Mouse (Mus musculus) liver, embryonic 14.5 days (tissue): ENCODE measurements at regions not wholly inside any gene's neighbourhood (a gene's known extent, or its start where the extent isn't known, plus 50 kb on each side); places are given as distances from the start of the nearest gene placed in this dataset.
"Not testable (repeated sequence)": the region's sequence is repeated elsewhere in the genome, so short reads cannot be mapped to it uniquely, and the experiment has no call there.

Source experiments
- ATAC-seq: fragments of 200-750 bp; cut with Nextera tagmentation; 2 replicates; pipeline ENCODE4 v1.8.0; 2017; ENCODE audit warnings: moderate number of reproducible peaks, mild to moderate bottlenecking, moderate library complexity; ENCODE audit not compliant: insufficient read depth
- DNase-seq, 3 experiments: peaks; one replicate each; pipeline ENCODE4 v3.0.0-alpha.2; 2012 to 2013; ENCODE audit warnings: low read depth in 3 of 3, low spot score in 3 of 3
- H3K27ac ChIP-seq: fragments of 300-500 bp; sonication (generic); 2 replicates; pipeline ENCODE4 v1.5.1; 2014; ENCODE audit warnings: moderate library complexity, mild to moderate bottlenecking, control low read depth, inconsistent platforms
- H3K27me3 ChIP-seq: fragments of 300-500 bp; sonication (generic); 2 replicates; pipeline ENCODE4 v1.6.1; 2014; ENCODE audit warnings: mild to moderate bottlenecking, low read length, moderate library complexity; ENCODE audit not compliant: control insufficient read depth, insufficient read depth
- H3K36me3 ChIP-seq: fragments of 300-500 bp; sonication (generic); replicated peaks from 2 replicates; pipeline ENCODE4 v1.6.1; 2014; ENCODE audit warnings: low read depth; ENCODE audit not compliant: control insufficient read depth, insufficient read depth
- H3K4me1 ChIP-seq, 2 experiments: fragments of 200-500 bp in 1 of 2; fragments of 300-500 bp in 1 of 2; sonication (generic) in 1 of 2; replicated peaks; 2 replicates each; pipeline ENCODE4 v1.6.1; 2012 to 2014; ENCODE audit warnings: antibody characterized with exemption in 1 of 2, inconsistent platforms in 1 of 2, low read length in 1 of 2; ENCODE audit not compliant: control insufficient read depth in 2 of 2, insufficient read depth in 2 of 2
- H3K4me2 ChIP-seq: fragments of 300-500 bp; sonication (generic); 2 replicates; pipeline ENCODE4 v1.6.1; 2014; ENCODE audit warnings: low read depth, mild to moderate bottlenecking, control low read depth, moderate library complexity
- H3K4me3 ChIP-seq, 2 experiments: fragments of 200-500 bp in 1 of 2; fragments of 300-500 bp in 1 of 2; sonication (generic) in 1 of 2; 2 replicates each; pipeline ENCODE4 v1.5.1; 2012 to 2014; ENCODE audit warnings: low read depth in 2 of 2, low read length in 2 of 2, mild to moderate bottlenecking in 2 of 2, control low read depth in 1 of 2, inconsistent platforms in 1 of 2, moderate library complexity in 1 of 2; ENCODE audit not compliant: insufficient read depth in 1 of 2
- H3K9ac ChIP-seq: fragments of 300-500 bp; sonication (generic); replicated peaks from 2 replicates; pipeline ENCODE4 v1.6.1; 2014; ENCODE audit warnings: mild to moderate bottlenecking, control low read depth, moderate library complexity
- H3K9me3 ChIP-seq: fragments of 300-500 bp; sonication (generic); 2 replicates; pipeline ENCODE4 v1.6.1; 2016; ENCODE audit warnings: low read length, mixed read lengths; ENCODE audit not compliant: control insufficient read depth
- CTCF ChIP-seq: IDR thresholded peaks from 2 replicates; pipeline ENCODE4 v1.5.1; 2016; ENCODE audit warnings: antibody characterized with exemption, low read depth, control low read depth
- EP300 ChIP-seq: IDR thresholded peaks from 2 replicates; pipeline ENCODE4 v1.6.1; 2016; ENCODE audit warnings: antibody characterized with exemption, low read depth
- WGBS: fragments of 180-500 bp; shearing (Covaris S2); extraction: QIAGEN DNeasy Blood & Tissue Kit; methylation state at CpG from one replicate; pipeline ENCODE4 v1.1.7; 2014; ENCODE audit not compliant: insufficient replicate concordance; 5-methylcytosine and 5-hydroxymethylcytosine counted together

DNA sequence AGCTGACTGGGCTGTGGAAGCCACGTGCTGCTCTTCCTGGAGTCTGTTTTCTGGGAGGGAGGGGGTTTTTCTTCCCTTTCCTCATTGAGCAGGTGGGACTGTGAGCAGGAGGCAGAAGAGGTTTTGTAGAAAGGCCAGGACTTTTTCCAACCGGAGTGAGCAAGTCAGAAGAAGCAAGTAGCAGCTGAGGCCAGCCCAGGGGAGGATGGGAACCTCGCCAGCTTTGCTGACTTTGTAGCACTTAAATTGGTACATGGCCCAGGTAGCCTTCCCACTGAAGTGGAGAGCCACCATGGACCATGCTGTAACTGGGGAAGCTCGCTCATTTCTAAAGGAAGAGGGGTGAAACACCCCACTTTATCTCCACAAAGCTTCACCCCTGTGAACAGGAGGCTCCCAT is 154.1 kb downstream of the Kif26a start:
- TF ChIP-seq EP300, result no peak
- TF ChIP-seq CTCF, result no peak
- Histone ChIP-seq H3K9me3 (no peaks in the 10 kb centered on the region), H3K9ac (no peak overlapping the region), H3K4me1 (no peaks in the 10 kb centered on the region), H3K36me3 (no peaks in the 10 kb centered on the region), H3K4me3 (no peak overlapping the region), H3K27me3 (no peaks in the 10 kb centered on the region), H3K4me2 (no peak overlapping the region), H3K27ac (no peak overlapping the region)
- ATAC-seq (no peak), DNase-seq (no peak)
- 51% methylated on average over 4 of the region's 4 CpGs for WGBS

DNA sequence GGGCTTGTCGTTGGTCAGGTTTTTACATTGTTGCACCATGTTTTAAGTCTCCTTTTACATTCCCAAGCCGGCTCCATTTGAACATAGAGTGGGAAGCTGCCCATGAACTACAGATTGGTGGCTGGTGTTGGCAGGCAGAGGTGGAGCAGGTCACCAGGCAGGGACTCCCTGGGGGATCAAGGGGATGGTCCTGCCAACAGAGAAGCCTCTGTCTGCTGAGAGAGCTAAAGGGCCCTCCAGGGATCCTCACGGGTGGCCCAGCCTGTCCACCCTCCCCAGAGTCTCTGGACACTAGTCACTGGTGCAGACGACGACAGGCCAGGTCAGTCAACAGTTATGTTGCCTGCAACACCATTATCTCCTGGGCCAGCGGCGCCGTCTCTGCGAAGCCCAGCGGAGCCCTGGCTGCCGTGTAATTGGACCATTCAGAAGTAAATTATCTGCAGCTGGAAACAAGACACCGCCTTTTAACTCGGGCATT is 155.4 kb downstream of the Kif26a start:
- TF ChIP-seq CTCF (no peak), EP300 (no peak)
- H3K9ac ChIP-seq, result no peak overlapping the region
- H3K27me3 ChIP-seq, result no peaks in the 10 kb centered on the region
- no peaks in the 10 kb centered on the region for H3K4me1 ChIP-seq
- no peak for DNase-seq
- no peak for ATAC-seq
- H3K4me3 ChIP-seq, result no peak overlapping the region
- 27% methylated on average over 13 of the region's 13 CpGs for WGBS
- no peaks in the 10 kb centered on the region for H3K36me3 ChIP-seq
- no peak overlapping the region for H3K27ac ChIP-seq
- no peak overlapping the region for H3K4me2 ChIP-seq
- no peaks in the 10 kb centered on the region for H3K9me3 ChIP-seq

DNA sequence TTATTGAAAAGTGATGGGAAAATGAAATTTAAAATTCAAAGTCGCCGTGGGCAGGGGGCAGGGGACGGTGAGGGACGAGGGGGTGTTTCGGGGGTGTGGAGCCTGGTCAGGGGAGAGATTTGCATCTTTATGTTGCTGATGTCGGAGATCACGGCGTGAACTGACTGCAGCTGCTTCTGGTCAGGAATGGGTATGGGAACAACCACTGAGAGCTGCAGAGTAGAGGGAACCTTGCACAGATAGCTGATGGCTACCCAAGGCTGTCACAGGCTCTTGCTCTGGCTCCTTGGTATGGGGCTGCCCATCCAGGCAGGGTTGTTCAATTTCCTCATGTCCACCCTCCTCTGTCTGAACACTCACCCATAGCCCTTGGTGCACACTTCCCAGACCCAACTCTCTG is 155.9 kb downstream of the Kif26a start:
- H3K4me2 ChIP-seq, result no peak overlapping the region
- WGBS, result 55% methylated on average over 8 of the region's 8 CpGs
- ATAC-seq, result no peak
- no peak overlapping the region for H3K27ac ChIP-seq
- H3K36me3 ChIP-seq, result no peaks in the 10 kb centered on the region
- no peak for DNase-seq
- no peak overlapping the region for H3K4me3 ChIP-seq
- no peak overlapping the region for H3K9ac ChIP-seq
- TF ChIP-seq CTCF (no peak), EP300 (no peak)
- H3K9me3 ChIP-seq, result no peaks in the 10 kb centered on the region
- H3K4me1 ChIP-seq, result no peaks in the 10 kb centered on the region
- H3K27me3 ChIP-seq, result no peaks in the 10 kb centered on the region

- no peak overlapping the region for H3K9ac ChIP-seq
- no peaks in the 10 kb centered on the region for H3K9me3 ChIP-seq
- H3K4me3 ChIP-seq, result no peak overlapping the region
- ATAC-seq, result no peak
- 49% methylated on average over 7 of the region's 7 CpGs for WGBS
- H3K36me3 ChIP-seq, result no peaks in the 10 kb centered on the region
- no peak for DNase-seq
- H3K4me1 ChIP-seq, result no peaks in the 10 kb centered on the region
- TF ChIP-seq CTCF, result no peak
- TF ChIP-seq EP300, result no peak
- H3K4me2 ChIP-seq, result no peak overlapping the region
- no peak overlapping the region for H3K27ac ChIP-seq
- no peaks in the 10 kb centered on the region for H3K27me3 ChIP-seq
Observed at GRCm38 (mm10) chr12:112306208-112306607, 160.2 kb downstream of the Kif26a start.

- Histone ChIP-seq H3K4me2 (no peak overlapping the region), H3K27me3 (no peaks in the 10 kb centered on the region), H3K4me3 (no peak overlapping the region), H3K27ac (no peak overlapping the region), H3K4me1 (no peaks in the 10 kb centered on the region), H3K9ac (no peak overlapping the region), H3K9me3 (no peaks in the 10 kb centered on the region), H3K36me3 (no peaks in the 10 kb centered on the region)
- ATAC-seq (no peak), DNase-seq (no peak)
- TF ChIP-seq EP300 (no peak), CTCF (no peak)
Observed at GRCm38 (mm10) chr12:112308016-112308415, 162.0 kb downstream of the Kif26a start.

- H3K4me1 ChIP-seq, H3K36me3 ChIP-seq, ATAC-seq, H3K27ac ChIP-seq, H3K4me2 ChIP-seq, DNase-seq, H3K9ac ChIP-seq, H3K4me3 ChIP-seq, H3K27me3 ChIP-seq, H3K9me3 ChIP-seq: not testable (repeated sequence)
- WGBS, result 65% methylated on average over 13 of the region's 13 CpGs
Observed at GRCm38 (mm10) chr12:112309096-112309495, 163.1 kb downstream of the Kif26a start.
